Mouse (Mus musculus): ENCODE results near the gene Micall1. TPM values are rescaled to one million over a fixed set of nuclear protein-coding genes. Genes with fewer than 3 reads are reported as not detected.

Micall1 gene
- 10 to 100 TPM; 36.0 to 40.9 (median 38.3) TPM for total RNA-seq (2022)

GRCm38 (mm10) chr15:79108421-79109320, at the start of gene Micall1:
Micall1 (plus strand) TSS chr15:79108898.
- DNase-seq (ENCODE audit: low spot score in 2 of 2), result no peak

DNA sequence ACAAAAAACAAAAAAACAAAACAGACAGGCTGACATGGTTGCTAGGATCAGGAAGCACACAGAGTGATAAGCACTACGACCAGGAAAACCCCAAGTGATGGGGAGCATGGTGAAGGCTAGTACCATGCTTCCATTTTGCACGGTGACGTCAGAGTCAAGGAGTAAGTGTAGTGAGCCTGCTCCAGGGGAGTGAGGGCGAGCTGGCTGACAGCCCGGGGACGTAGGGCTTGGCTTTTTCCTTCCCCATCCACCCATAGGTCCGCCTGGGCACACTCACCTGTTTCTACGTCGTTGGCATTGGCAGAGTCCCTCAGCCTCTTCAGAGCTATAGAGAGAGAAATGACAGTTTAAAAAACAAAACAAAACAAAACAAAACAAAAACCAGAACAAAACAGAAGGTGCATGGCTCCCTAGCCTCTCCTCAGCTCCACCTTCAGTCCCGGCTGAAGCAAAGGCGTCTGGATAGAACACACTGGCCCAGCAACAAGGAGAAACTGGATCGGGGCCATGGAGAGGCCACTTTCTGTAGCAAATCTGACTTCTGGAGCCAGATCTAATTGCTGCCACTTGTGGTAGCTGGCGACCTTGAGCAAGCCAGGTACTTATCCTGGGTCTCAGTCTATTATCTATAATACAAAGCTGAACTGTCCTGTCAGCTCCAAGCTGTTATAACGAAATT, 47.7 kb upstream of the Micall1 start:
- no peak for DNase-seq (ENCODE audit: low spot score in 2 of 2)

- DNase-seq (ENCODE audit: low spot score in 2 of 2), result peak; percentile 99
These were observed 46.1 kb upstream of the Micall1 start, which contains the start of gene Ankrd54 for GRCm38 (mm10) chr15:79062376-79063159. Ankrd54 (minus strand) TSS chr15:79062893.

DNA sequence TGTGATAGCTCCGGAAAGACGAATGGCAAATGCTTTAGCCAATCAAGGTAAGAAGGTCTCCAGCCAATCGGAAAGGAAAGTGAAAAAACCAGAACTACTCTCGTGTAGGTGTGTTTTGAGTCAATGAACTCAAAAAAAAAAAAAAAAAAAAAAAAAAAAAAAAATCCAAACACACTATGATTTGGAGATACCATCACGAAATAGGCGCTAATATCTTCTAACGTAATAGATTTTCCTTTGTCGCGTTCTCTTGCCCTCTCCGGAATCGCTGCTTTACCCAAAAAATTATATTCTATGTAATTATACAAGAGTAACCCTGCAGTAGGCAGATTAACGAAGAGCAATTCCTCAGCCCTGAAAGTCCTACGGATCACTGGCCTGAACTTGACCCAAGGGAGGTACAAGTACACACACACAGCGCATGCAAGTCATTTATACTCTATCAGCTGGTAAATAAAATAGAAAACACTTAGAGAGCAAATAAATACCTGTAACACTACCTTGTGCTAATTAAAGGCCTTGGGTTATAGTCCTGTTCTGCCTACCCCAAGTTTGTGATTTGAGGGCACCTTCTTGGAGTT, 45.4 kb upstream of the Micall1 start:
- DNase-seq (ENCODE audit: low spot score in 2 of 2), result no peak

DNA sequence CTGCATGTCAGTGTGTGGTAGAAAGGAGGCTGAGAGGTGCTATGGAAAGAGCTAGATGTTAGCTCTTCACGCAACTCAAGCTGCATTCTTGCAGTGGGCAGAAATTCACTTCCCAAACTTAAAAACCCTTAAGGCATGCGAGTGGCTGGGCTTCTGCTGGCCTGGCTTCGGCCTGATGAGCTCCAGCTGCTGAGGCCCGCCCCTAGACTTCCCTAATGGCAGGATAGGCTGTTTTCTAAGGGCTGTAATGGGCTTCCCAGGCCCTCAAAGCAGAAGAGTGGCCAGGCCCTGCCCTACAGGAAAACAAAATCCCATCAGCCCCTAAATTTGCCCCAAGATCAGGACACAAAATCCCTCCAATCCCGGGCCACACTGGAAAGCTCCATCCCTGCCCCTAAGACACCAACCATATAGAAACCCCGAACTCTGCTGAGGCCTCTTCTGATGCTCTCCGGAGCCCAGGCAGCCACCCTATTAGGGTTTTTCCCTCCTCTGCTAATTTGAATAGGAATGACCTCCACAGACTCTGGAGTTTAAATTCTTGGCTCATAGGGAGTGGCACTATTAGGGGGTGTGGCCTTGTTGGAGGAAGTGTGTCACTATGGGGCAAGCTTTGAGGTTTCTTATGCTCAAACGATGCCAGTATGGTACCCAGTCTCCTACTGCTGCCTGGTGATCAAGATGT, 43.5 kb upstream of the Micall1 start:
- no peak for DNase-seq (ENCODE audit: low spot score in 2 of 2)

GRCm38 (mm10) chr15:79066276-79066675, 42.4 kb upstream of the Micall1 start:
- DNase-seq (ENCODE audit: low spot score in 2 of 2), result no peak

DNA sequence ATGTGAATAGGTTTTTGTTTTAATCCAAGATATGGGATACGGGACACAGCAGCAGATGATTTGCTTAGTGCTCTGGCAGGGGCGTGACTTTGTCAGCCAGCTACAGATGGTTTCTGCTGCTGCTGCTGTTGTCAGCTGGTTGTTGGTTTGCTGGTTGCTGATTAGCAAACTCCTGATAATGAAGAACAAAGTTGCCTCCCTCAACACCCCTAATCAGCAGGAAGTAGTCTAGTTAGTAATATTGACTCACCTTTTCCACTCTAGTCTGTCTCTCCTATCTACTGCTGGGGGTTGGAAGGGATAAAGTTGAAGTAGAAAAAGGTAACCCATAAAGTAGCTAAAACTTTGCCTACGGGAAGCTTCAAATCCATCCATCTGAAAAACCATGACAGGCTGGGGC, 41.1 kb upstream of the Micall1 start:
- DNase-seq (ENCODE audit: low spot score in 2 of 2), result no peak

- DNase-seq (ENCODE audit: low spot score in 2 of 2), result no peak
These were observed 40.3 kb upstream of the Micall1 start for GRCm38 (mm10) chr15:79068416-79068815.

DNA sequence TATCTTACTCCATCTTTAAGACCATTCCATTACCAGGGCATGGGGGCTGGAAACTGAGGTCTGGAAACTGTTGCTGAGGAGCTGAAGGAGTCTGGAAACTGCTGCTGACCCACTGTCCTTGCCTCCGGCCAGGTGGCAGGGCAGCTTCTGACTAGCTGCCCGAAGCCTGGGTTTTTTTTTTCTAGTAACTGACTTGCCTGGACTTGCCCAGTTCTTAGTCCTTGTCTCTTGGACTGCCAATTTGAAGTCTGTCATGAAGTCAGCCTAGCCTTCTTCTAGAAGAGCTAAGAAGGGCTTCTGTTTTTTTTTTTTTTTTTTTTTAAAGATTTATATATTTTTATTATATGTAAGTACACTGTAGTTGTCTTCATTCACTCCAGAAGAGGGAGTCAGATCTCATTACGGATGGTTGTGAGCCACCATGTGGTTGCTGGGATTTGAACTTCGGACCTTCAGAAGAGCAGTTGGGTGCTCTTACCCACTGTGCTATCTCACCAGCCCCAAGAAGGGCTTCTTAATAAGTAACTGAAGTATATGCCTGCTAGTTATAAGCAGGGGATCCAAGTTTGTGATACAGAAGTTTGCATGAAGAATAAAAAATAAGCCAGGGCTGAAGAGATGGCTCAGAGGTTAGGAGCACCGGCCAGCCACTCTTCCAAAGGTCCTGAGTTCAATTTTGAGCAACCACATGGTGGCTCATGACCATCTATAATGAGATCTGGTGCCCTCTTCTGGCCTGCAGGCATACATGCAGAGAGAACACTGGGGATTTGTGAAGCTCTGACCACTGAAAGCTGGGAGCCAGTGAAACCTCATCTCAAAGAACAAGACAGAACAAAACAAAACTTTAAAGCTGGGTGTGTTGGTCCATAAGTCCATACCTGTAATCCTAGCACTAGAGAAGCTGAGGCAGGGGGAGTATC, 37.3 kb upstream of the Micall1 start:
- DNase-seq (ENCODE audit: low spot score in 2 of 2), result no peak

- DNase-seq (ENCODE audit: low spot score in 2 of 2), result no peak
These were observed 34.9 kb upstream of the Micall1 start for GRCm38 (mm10) chr15:79073752-79074151.

- no peak for DNase-seq (ENCODE audit: low spot score in 2 of 2)
These were observed 34.3 kb upstream of the Micall1 start for GRCm38 (mm10) chr15:79074446-79074845.

DNA sequence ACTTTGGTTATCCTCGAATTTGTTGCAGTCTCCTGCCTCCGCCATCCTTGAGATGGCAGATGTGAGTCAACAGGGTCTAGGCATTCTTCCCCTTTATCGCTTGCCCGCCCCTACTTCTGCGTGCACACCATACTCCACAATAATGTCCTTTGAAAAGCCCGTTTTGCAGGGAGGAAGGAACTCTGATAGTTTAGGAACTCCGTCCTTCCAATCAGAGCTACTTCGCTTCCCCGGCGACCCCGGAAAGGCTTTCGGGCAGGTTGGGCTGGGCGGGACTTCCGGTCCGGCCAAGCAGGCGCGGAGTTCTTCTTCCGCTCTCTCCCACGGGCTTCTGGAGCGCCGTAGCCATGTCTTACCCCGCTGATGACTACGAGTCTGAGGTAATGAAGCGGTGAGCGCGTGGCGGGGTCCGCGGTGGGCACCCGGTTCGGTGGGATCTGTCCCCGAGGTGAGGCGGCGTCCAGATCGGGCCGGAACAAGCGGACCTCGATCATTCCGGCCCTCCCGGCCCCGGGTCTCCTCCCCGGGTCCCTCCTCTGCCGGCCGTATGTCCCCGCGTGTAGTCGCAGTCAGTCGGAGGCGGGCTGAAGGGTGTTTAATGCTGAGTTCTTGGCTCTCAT, 33.7 kb upstream of the Micall1 start, which contains the start of gene Eif3l:
Gene Eif3l (plus strand): TSS at position 267 of the 620 bp plus-strand sequence.
- peak; percentile 81 to 82 for DNase-seq (ENCODE audit: low spot score in 2 of 2)

DNA sequence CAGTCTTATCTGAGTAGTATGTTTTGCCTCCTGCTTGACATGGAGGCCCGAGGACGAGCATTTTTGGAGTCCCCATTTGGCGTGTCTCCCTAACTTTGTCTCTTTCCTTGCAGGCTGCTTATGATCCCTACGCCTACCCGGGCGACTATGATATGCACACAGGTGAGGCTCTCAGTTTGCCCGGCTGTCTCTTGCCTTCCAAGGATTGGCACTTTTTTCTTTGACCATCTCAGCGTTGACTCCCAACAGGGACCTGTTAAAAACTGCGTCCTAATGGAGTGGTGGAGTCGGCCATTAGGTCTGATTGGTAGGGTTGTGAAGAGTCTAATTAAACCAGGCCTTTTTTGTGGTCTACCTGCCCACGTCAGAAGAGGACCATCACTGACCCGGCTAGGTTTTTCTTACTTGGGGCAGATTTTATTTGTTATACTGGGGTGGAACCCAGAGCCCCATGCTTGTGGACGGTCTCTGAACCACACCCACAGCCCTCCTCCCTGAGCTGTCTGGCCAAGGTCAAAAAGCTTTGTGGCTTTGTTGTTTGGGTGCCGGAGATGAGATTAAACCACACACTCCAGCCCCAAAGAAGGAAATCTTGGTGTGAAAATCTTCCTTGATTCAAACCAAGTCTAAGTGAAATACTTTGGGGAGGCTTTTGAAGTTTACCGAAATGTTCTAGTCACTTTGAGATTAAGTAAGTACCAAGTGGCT, 32.9 kb upstream of the Micall1 start:
- DNase-seq (ENCODE audit: low spot score in 2 of 2), result no peak

DNA sequence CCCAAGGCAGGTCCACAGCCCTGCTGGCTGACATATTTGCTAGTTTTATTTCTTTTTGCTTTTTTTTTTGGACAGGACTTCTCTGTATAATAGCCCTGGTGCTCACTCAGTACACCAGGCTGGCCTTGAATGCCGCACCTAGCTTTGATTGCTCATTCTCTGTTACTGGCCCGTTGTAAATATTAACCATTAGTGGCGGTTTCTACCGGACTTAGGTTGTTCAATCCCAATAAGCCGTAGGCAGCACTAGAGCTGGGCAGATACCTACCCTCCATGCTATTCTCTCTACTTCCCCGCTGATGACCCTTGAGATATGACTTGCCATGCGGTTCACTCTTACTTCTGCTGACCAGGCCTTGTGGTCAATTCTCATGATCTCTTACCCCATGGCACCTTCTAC, 29.1 kb upstream of the Micall1 start:
- DNase-seq (ENCODE audit: low spot score in 2 of 2), result no peak

GRCm38 (mm10) chr15:79092284-79092683, 16.4 kb upstream of the Micall1 start:
- DNase-seq (ENCODE audit: low spot score in 2 of 2), result no peak

DNA sequence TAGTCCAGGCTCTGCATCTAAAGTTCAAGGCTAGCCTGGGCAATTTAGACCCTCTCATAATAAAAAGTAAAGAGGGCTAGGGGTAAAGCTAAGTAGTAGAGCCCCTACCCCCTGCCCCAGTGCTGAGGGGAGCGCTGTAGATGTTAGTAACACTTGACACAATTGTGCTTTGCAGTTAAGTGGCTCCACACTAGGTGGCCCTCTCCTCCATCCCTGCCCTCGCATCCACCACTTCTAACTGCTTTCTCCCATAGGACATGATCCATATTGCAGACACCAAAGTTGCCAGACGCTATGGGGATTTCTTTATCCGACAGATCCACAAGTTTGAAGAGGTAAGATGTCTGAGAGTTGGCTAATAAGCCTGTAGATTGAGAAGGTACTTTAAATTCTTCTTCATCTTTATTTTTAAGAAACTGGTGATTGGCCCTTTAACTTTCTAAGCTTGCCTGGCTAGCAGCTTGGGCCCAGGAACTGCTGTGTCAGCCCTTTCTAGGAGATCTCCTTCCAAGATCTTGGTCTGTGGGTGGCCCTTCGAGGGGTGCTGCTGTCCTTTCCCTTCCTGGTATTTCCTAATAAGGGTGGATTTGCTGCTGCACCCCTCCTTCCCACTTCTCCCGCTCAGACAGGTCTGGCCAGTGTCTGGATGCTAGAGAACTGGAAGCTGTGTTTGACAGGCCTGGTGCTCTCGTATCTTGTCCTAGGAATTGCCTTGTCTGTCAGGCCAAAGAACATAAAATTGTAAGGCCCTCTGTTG, 15.4 kb upstream of the Micall1 start:
- no peak for DNase-seq (ENCODE audit: low spot score in 2 of 2)

- no peak for DNase-seq (ENCODE audit: low spot score in 2 of 2)
These were observed 13.2 kb upstream of the Micall1 start for GRCm38 (mm10) chr15:79095483-79095882.

GRCm38 (mm10) chr15:79096556-79096955, 12.1 kb upstream of the Micall1 start:
- DNase-seq (ENCODE audit: low spot score in 2 of 2), result no peak

All from layer of hippocampus, adult 8-10 months (tissue).